Mouse (Mus musculus) MEL (cell line): ENCODE results near the gene Myoc. TPM values are rescaled to one million over a fixed set of nuclear protein-coding genes. Genes with fewer than 3 reads are reported as not detected.

Experiments used
- DNase-seq: peaks from one replicate; pipeline ENCODE4 v3.0.0; 2011; ENCODE audit warnings: low read depth, low spot score
- H3K27ac ChIP-seq: 2 replicates; pipeline ENCODE4 v1.5.1; 2012; ENCODE audit warnings: low read depth, mild to moderate bottlenecking, control low read depth, low read length, moderate library complexity; ENCODE audit not compliant: control insufficient read depth
- H3K27me3 ChIP-seq, 2 experiments: fragments of 150-350 bp in 1 of 2; sonication (generic) in 1 of 2; 2 replicates each; pipeline ENCODE4 v1.6.1; 2012; ENCODE audit warnings: low read length in 2 of 2, mild to moderate bottlenecking in 2 of 2, improper control_type of control experiment in 1 of 2, moderate library complexity in 1 of 2; ENCODE audit not compliant: insufficient read depth in 2 of 2, control insufficient read depth in 1 of 2
- H3K36me3 ChIP-seq, 2 experiments: 2 replicates each; pipeline ENCODE4 v1.6.1; 2012 to 2014; ENCODE audit warnings: low read length in 2 of 2, improper control_type of control experiment in 1 of 2, inconsistent platforms in 1 of 2, mild to moderate bottlenecking in 1 of 2; ENCODE audit not compliant: insufficient read depth in 2 of 2, control insufficient read depth in 1 of 2
- H3K4me1 ChIP-seq, 2 experiments: fragments of 150-350 bp in 1 of 2; sonication (generic) in 1 of 2; 2 replicates each; pipeline ENCODE4 v1.6.1; 2012; ENCODE audit warnings: low read length in 2 of 2, improper control_type of control experiment in 1 of 2, mild to moderate bottlenecking in 1 of 2; ENCODE audit not compliant: insufficient read depth in 2 of 2, control insufficient read depth in 1 of 2
- H3K4me3 ChIP-seq, 2 experiments: fragments of 150-350 bp in 1 of 2; sonication (generic) in 1 of 2; 2 replicates each; pipeline ENCODE4 v1.5.1; 2012; ENCODE audit warnings: low read depth in 2 of 2, low read length in 2 of 2, mild to moderate bottlenecking in 2 of 2, moderate library complexity in 2 of 2, control low read depth in 1 of 2, improper control_type of control experiment in 1 of 2; ENCODE audit not compliant: control insufficient read depth in 1 of 2, insufficient read depth in 1 of 2
- H3K79me2 ChIP-seq: 2 replicates; pipeline ENCODE4 v1.6.1; 2012; ENCODE audit warnings: mild to moderate bottlenecking, low read length, moderate library complexity; ENCODE audit not compliant: control insufficient read depth, poor library complexity, insufficient read depth
- H3K9ac ChIP-seq: 2 replicates; pipeline ENCODE4 v1.6.1; 2012; ENCODE audit warnings: low read depth, mild to moderate bottlenecking, control low read depth, low read length, moderate library complexity; ENCODE audit not compliant: control insufficient read depth, poor library complexity, severe bottlenecking
- H3K9me3 ChIP-seq: fragments of 150-350 bp; sonication (generic); replicated peaks from 2 replicates; pipeline ENCODE4 v1.6.1; 2012; ENCODE audit warnings: mild to moderate bottlenecking, low read length, improper control_type of control experiment, moderate library complexity; ENCODE audit not compliant: insufficient read depth
- KAT2A ChIP-seq: conservative IDR thresholded peaks from 2 replicates; pipeline ENCODE4 v1.6.1; 2012; ENCODE audit warnings: low read depth, low read length, improper control_type of control experiment, inconsistent platforms
- polyA plus RNA-seq, 2 experiments: library from polyadenylated mRNA; stranded (reverse) in 1 of 2; unstranded in 1 of 2; fragments of >175 nt in 1 of 2; fragments of >200 nt in 1 of 2; gene quantifications; 2 replicates each; pipeline versions ENCODE4 v1.2.1 to v1.2.4; 2012; ENCODE audit warnings: low replicate concordance in 2 of 2, low read depth in 1 of 2; ENCODE audit not compliant: insufficient read length in 2 of 2, insufficient read depth in 1 of 2, missing spikeins in 1 of 2
- total RNA-seq: library from RNA; depleted of rRNA; stranded (reverse); fragments of 300-350 nt; gene quantifications from 2 replicates; pipeline ENCODE4 v1.2.3, GENCODE M21; 2012; rRNA removed

The Myoc gene
- total and polyA plus RNA-seq, 3 experiments, result not detected

GRCm38 (mm10) chr1:162697866-162698265 is 58.9 kb downstream of the Myoc start:
- no peaks in the 10 kb centered on the region for H3K9me3 ChIP-seq
- peaks cover 0 to 67% of the 10 kb centered on the region in 2 experiments; a peak in 2 of 4 replicates for H3K36me3 ChIP-seq
- DNase-seq, result no peak
- H3K79me2 ChIP-seq, result no peaks in the 10 kb centered on the region; the same call in 1 of the 2 replicates
- no peaks in the 10 kb centered on the region for H3K27me3 ChIP-seq
- no peak for TF ChIP-seq KAT2A
- no peak overlapping the region for H3K4me3 ChIP-seq
- no peak overlapping the region for H3K9ac ChIP-seq
- H3K27ac ChIP-seq, result no peak overlapping the region
- H3K4me1 ChIP-seq, result no peaks in the 10 kb centered on the region

Other genes starting within 250 kb of the Myoc start
- gene Dnm3, start 161.1 kb upstream of the Myoc start, total RNA-seq, result not detected in 2 replicates
- gene Dnm3, start 161.1 kb upstream of the Myoc start, polyA plus RNA-seq, result not detected
- gene Mettl13, start 90.6 kb upstream of the Myoc start, total RNA-seq, result 23.7 and 29.1 TPM in 2 replicates
- gene Mettl13, start 90.6 kb upstream of the Myoc start, polyA plus RNA-seq, result 10 to 100 TPM in 1 of 2 experiments, not detected in 1; 60.1 TPM
- 9.6 and 11.8 TPM in 2 replicates for gene Vamp4, start 68.6 kb upstream of the Myoc start, total RNA-seq
- 10 to 100 TPM in 1 of 2 experiments, not detected in 1; 17.1 TPM for gene Vamp4, start 68.6 kb upstream of the Myoc start, polyA plus RNA-seq
- not detected in 2 replicates for gene Myocos, start 19.1 kb downstream of the Myoc start, total RNA-seq
- not detected for gene Myocos, start 19.1 kb downstream of the Myoc start, polyA plus RNA-seq
- gene Prrc2c, start 101.4 kb downstream of the Myoc start, total RNA-seq, result 55.5 and 67.7 TPM in 2 replicates
- gene Prrc2c, start 101.4 kb downstream of the Myoc start, polyA plus RNA-seq, result 100 to 1,000 TPM; 142 to 343 TPM
- gene Fmo4, start 174.8 kb downstream of the Myoc start, total RNA-seq, result not detected in 2 replicates
- gene Fmo4, start 174.8 kb downstream of the Myoc start, polyA plus RNA-seq, result not detected
- 1.8 and 1.9 TPM in 2 replicates for gene Fmo1, start 227.5 kb downstream of the Myoc start, total RNA-seq
- not detected for gene Fmo1, start 227.5 kb downstream of the Myoc start, polyA plus RNA-seq